Mouse (Mus musculus) olfactory bulb, adult 2 months (tissue): ENCODE measurements around the gene 3110082I17Rik.

Experiments used
- CTCF ChIP-seq: fragments of 200-500 bp; IDR thresholded peaks from 2 replicates; pipeline ENCODE4 v1.5.1; 2012; ENCODE audit warnings: low read depth, mild to moderate bottlenecking, low read length, moderate library complexity; ENCODE audit not compliant: insufficient read depth
- POLR2A ChIP-seq: fragments of 200-500 bp; IDR thresholded peaks from 2 replicates; pipeline ENCODE4 v1.6.1; 2012; ENCODE audit warnings: mild to moderate bottlenecking, low read depth, low read length, moderate library complexity; ENCODE audit not compliant: insufficient read depth

GRCm38 (mm10) chr5:139449161-139449791 is 11.1 kb downstream of the 3110082I17Rik start:
- TF ChIP-seq POLR2A, result no peak
- TF ChIP-seq CTCF, result no peak
